Mouse (Mus musculus) embryonic stem cell, embryonic (primary cell): ENCODE data around the gene Pax6.

Experiments used
- CTCF ChIA-PET, 4 experiments: fragments of 300-600 bp in 2 of 4; fragments of 350-600 bp in 2 of 4; sonication (Branson Sonifier 250); formaldehyde crosslinking; loops; one replicate each; lab custom pipeline; 2022; ENCODE audit warnings: inconsistent platforms in 2 of 4; lab: Charles Lee
- POLR2A ChIA-PET, 4 experiments: fragments of 300-600 bp in 2 of 4; fragments of 350-600 bp in 2 of 4; sonication (Branson Sonifier 250); formaldehyde crosslinking; loops; one replicate each; lab custom pipeline; 2022; ENCODE audit warnings: antibody characterized with exemption in 4 of 4, inconsistent platforms in 1 of 4; lab: Charles Lee

Pax6 gene

GRCm38 (mm10) chr2:105676909-105677433 lies 8.3 kb downstream of the Pax6 start:
- ChIA-PET CTCF (interaction anchor here (0.6 to 3.8 kb wide), 8 partner anchors 10 to 321 kb away, joined by 3 to 20 read pairs (median 4); no protein-coding TSS in a partner anchor), POLR2A (interaction anchor here (0.5 to 3.2 kb wide), 27 partner anchors 8 to 805 kb away, joined by 3 to 27 read pairs (median 3); partner anchors contain the start of genes Elp4 (in 1 of the 4), Immp1l (in 1 of the 4) and Pax6 (in 1 of the 4))

- ChIA-PET CTCF (interaction anchor here (0.6 to 3.8 kb wide), 9 partner anchors 10 to 545 kb away, joined by 3 to 20 read pairs (median 4); no protein-coding TSS in a partner anchor), POLR2A (interaction anchor here (0.6 to 3.2 kb wide), 22 partner anchors 8 to 307 kb away, joined by 3 to 27 read pairs (median 4); partner anchors contain the start of genes Elp4 (in 2 of the 4), Immp1l (in 2 of the 4) and Pax6 (in 1 of the 4))
These were observed 8.9 kb downstream of the Pax6 start for GRCm38 (mm10) chr2:105677434-105678105.

GRCm38 (mm10) chr2:105678306-105678705 lies 9.6 kb downstream of the Pax6 start:
- CTCF ChIA-PET: interaction anchor here in 2 of 4 experiments (0.6 to 3.8 kb wide), 4 partner anchors 9 to 546 kb away, joined by 4 to 20 read pairs (median 6); no protein-coding TSS in a partner anchor
- POLR2A ChIA-PET: interaction anchor here (0.7 to 3.2 kb wide), 8 partner anchors 9 to 307 kb away, joined by 3 to 27 read pairs (median 4); partner anchors contain the start of gene Pax6 (in 1 of the 4)

GRCm38 (mm10) chr2:105678880-105679321 lies 10.2 kb downstream of the Pax6 start:
- ChIA-PET CTCF (interaction anchor here in 3 of 4 experiments (1.0 to 3.8 kb wide), 4 partner anchors 9 to 62 kb away, joined by 3 to 20 read pairs (median 4); partner anchors contain the start of gene Pax6 (in 1 of the 3)), POLR2A (interaction anchor here in 2 of 4 experiments (0.6 to 3.2 kb wide), 5 partner anchors 8 to 17 kb away, joined by 3 to 27 read pairs (median 4); partner anchors contain the start of gene Pax6 (in 1 of the 2))

GRCm38 (mm10) chr2:105679331-105679730 lies 10.6 kb downstream of the Pax6 start:
- POLR2A ChIA-PET: interaction anchor here in 1 of 4 experiments (0.6 to 3.4 kb wide), 4 partner anchors 10 to 17 kb away, joined by 4 to 27 read pairs (median 14); partner anchors contain the start of gene Pax6

GRCm38 (mm10) chr2:105680146-105680998 lies 11.7 kb downstream of the Pax6 start:
- CTCF ChIA-PET: interaction anchor here in 1 of 4 experiments (0.6 to 1.6 kb wide), 4 partner anchors 12 to 514 kb away, joined by 3 read pairs; no protein-coding TSS in a partner anchor
- POLR2A ChIA-PET: interaction anchor here in 2 of 4 experiments (0.7 to 3.4 kb wide), 5 partner anchors 8 to 18 kb away, joined by 3 to 23 read pairs (median 4); partner anchors contain the start of gene Pax6 (in 2 of the 2)

More at GRCm38 (mm10) chr2:105679331-105679730, 10.6 kb downstream of the Pax6 start:
- CTCF ChIA-PET: interaction anchor here in 2 of 4 experiments (1.0 to 3.8 kb wide), 3 partner anchors 8 to 63 kb away, joined by 3 to 20 read pairs (median 3); partner anchors contain the start of gene Pax6 (in 1 of the 2)

GRCm38 (mm10) chr2:105680999-105681710 lies 12.5 kb downstream of the Pax6 start:
- ChIA-PET POLR2A (interaction anchor here in 2 of 4 experiments (0.8 to 3.4 kb wide), 9 partner anchors 9 to 282 kb away, joined by 3 to 23 read pairs (median 3); partner anchors contain the start of genes Pax6 (in 2 of the 2) and Rcn1 (in 1 of the 2)), CTCF (interaction anchor here in 1 of 4 experiments (0.5 to 1.6 kb wide), 4 partner anchors 12 to 118 kb away, joined by 3 read pairs; no protein-coding TSS in a partner anchor)

GRCm38 (mm10) chr2:105682011-105682501 lies 13.4 kb downstream of the Pax6 start:
- ChIA-PET CTCF (interaction anchor here in 1 of 4 experiments (0.5 to 1.4 kb wide), 4 partner anchors 12 to 117 kb away, joined by 3 read pairs; no protein-coding TSS in a partner anchor), POLR2A (interaction anchor here in 3 of 4 experiments (0.6 to 3.4 kb wide), 12 partner anchors 8 to 283 kb away, joined by 3 to 23 read pairs (median 3); partner anchors contain the start of genes Pax6 (in 1 of the 3) and Rcn1 (in 1 of the 3))

GRCm38 (mm10) chr2:105682634-105683351 lies 14.1 kb downstream of the Pax6 start:
- CTCF ChIA-PET: interaction anchor here in 2 of 4 experiments (0.6 to 0.7 kb wide), 2 partner anchors 13 to 201 kb away, joined by 3 to 5 read pairs; no protein-coding TSS in a partner anchor
- POLR2A ChIA-PET: interaction anchor here in 1 of 4 experiments (0.8 to 3.4 kb wide), 8 partner anchors 9 to 284 kb away, joined by 3 to 23 read pairs (median 4); partner anchors contain the start of genes Pax6 and Rcn1

GRCm38 (mm10) chr2:105683771-105684410 lies 15.2 kb downstream of the Pax6 start:
- ChIA-PET CTCF (no interaction called here), POLR2A (interaction anchor here in 2 of 4 experiments (0.5 to 1.9 kb wide), 5 partner anchors 11 to 78 kb away, joined by 3 to 8 read pairs (median 4); partner anchors contain the start of gene Pax6 (in 1 of the 2))

- ChIA-PET POLR2A (interaction anchor here in 2 of 4 experiments (0.6 to 1.3 kb wide), 3 partner anchors 9 to 22 kb away, joined by 3 to 4 read pairs (median 3); no protein-coding TSS in a partner anchor), CTCF (interaction anchor here in 1 of 4 experiments (0.6 kb wide), 1 partner anchor 55 kb away, joined by 4 read pairs; no protein-coding TSS in a partner anchor)
These were observed 16.4 kb downstream of the Pax6 start for GRCm38 (mm10) chr2:105684991-105685650.

- ChIA-PET CTCF (interaction anchor here in 1 of 4 experiments (0.6 kb wide), 1 partner anchor 55 kb away, joined by 4 read pairs; no protein-coding TSS in a partner anchor), POLR2A (interaction anchor here in 1 of 4 experiments (1.0 kb wide), 1 partner anchor 9 kb away, joined by 3 read pairs; no protein-coding TSS in a partner anchor)
These were observed 17.0 kb downstream of the Pax6 start for GRCm38 (mm10) chr2:105685651-105686050.

GRCm38 (mm10) chr2:105686363-105687316 lies 17.9 kb downstream of the Pax6 start:
- POLR2A ChIA-PET: interaction anchor here in 3 of 4 experiments (0.8 to 3.6 kb wide), 9 partner anchors 8 to 218 kb away, joined by 3 to 25 read pairs (median 3); partner anchors contain the start of genes Elp4 (in 1 of the 3) and Immp1l (in 1 of the 3)

More at GRCm38 (mm10) chr2:105686363-105687316, 17.9 kb downstream of the Pax6 start:
- CTCF ChIA-PET: interaction anchor here in 3 of 4 experiments (0.6 to 2.6 kb wide), 10 partner anchors 9 to 395 kb away, joined by 3 to 20 read pairs (median 4); no protein-coding TSS in a partner anchor
